Mouse (Mus musculus) left cerebral cortex, postnatal 10 days (tissue): ENCODE results near the gene Ciita. TPM values are rescaled to one million over a fixed set of nuclear protein-coding genes. Genes with fewer than 3 reads are reported as not detected.

Experiments used
- DNase-seq, 2 experiments: peaks; one replicate each; pipeline ENCODE4 v3.0.0; 2021 to 2022; ENCODE audit warnings: low spot score in 2 of 2, mixed read lengths in 1 of 2; ENCODE audit errors: extremely low spot score in 1 of 2
- intact Hi-C: fragments of 180-260 bp; cut with DNase I; formaldehyde crosslinking; loops from one replicate; pipeline ENCODE4 v1.15.1; 2025
- total RNA-seq, 2 experiments: library from RNA; stranded (reverse); gene quantifications; 2 replicates each; pipeline ENCODE4 v1.2.3; 2021

The Ciita gene
- total RNA-seq, 2 experiments from 2014 or later, result not detected

DNA sequence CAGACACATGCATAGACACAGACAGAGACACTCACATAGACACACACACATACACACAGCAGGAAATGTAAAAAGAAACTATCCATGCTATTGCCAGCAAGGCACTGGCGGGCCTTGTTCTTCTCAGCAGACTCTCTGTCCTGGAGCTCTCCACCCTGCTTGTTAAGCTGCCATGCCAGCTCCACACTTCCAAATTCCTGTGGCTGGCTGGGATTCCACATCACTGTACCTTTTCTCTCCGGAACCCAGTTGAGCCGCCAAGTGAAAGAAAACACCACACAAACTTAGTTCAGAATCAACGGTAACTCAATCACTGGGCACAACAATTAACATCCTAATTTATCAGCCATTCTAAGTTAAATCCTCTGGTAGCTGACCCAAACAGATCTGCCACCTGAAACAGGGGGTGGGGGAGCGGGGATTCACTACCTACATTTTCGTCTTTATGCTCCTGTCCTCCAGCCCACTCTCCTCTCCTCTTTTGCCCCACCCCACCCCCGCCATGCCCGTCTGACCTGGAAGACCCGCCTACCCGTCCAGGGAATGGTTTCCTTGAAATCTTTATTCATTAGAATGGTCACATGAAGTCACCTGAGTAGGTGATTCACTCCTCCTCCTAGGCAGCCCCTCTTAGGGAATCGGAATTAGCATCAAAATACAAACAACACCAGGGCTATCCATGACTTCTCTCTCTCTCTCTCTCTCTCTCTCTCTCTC, 12.3 kb upstream of the Ciita start:
- intact Hi-C loops, result no loop called here

DNA sequence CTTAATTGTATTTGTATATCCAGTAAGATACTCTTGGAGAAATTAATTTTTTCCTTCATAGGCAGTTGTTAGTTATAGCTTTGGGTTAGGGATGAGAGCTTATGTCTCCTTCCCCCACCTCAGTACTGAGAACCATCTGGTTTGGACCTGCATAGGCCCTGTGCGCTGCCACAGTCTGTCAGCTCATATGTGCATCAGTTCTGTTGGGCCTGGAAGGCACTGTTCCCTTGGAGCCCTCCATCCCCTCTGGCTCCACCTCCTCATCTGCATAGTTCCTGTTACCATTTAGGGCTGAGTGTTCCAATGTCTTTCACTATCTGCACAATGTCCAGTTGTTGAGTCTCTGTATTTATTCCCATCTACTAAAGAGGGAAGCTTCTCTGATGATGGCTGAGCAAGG, 11.7 kb upstream of the Ciita start:
- intact Hi-C loops, result no loop called here
- DNase-seq, result no peak

More for the DNA sequence above, 12.3 kb upstream of the Ciita start:
- DNase-seq, result no peak

DNA sequence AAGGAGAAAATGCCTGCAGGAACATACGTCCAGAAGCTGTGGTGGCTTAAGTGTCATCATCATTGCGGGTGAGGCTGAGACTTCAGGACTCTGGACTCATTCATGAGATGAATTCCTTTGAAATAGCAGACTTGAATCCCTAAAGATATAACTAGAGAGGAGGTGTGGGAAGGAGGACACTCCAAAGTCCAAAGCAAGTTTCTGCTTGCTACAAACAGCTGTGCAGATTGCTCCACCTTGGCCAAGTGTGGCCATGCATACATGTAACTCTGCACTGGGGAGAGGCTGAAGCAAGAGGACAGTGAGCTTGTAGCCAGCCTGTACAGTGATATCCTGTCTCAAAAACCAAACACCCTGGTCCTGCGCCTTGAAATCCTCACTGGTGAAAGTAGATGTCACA, 7.9 kb upstream of the Ciita start:
- no peak for DNase-seq
- intact Hi-C loops, result no loop called here

DNA sequence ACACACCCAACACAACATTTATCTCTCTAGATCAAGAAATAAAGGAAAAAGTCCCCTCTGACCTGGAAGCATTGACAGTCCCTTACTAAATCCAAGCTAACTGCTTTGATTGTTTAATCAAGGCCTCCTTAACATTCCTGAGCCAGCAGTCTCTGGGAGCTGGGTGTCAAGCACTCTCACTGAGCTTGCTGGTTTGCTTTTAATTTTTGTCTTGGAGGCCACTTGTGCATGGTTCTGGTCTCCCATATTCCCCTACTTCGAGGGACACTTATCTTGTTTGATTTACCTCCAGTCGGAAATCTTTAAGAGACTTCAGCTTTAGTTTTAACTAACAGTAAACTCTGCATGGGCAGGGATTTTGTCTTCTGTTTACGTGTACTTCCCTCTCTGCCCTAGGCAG, 4.9 kb upstream of the Ciita start:
- no peak for DNase-seq
- intact Hi-C loops, result no loop called here

DNA sequence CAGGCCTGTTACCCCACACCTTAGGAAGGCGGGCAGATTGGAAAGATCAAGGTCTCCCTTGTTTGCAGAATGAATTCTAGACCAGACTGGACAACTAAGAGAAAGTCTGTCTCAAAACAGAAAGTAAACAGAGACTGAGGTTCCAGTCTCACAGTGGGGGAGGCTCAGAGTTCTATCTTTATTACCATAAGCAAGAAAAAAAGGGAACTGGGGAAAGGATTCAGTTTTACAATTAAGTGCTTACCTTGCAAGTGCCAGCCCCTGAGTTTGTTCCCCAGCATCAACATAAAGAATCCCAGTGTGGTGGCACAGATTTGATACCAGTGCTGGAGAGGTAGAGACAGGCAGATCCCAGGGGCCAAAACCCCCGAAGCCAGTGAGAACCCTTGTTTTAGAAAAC, 3.9 kb upstream of the Ciita start:
- DNase-seq, result no peak
- intact Hi-C loops, result no loop called here

DNA sequence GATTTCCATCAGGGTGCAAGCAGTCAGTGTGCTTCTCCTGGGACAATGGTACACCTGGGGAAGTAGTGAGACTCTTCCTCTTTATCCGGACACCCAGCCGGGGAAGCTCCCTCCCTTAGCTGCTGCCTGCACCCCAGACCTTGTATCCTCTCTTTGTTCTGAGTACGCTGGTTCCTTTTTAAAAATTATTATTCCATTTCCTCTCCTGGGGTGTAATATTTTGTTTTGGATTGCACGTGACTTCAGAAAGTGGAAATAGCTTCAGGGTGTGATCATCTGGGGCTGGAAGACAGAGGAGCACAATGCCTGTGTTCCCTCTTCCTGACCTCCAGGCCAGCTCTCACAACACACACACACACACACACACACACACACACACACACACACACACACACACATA, 2.5 kb downstream of the Ciita start:
- intact Hi-C loops, result no loop called here
- DNase-seq, result no peak

DNA sequence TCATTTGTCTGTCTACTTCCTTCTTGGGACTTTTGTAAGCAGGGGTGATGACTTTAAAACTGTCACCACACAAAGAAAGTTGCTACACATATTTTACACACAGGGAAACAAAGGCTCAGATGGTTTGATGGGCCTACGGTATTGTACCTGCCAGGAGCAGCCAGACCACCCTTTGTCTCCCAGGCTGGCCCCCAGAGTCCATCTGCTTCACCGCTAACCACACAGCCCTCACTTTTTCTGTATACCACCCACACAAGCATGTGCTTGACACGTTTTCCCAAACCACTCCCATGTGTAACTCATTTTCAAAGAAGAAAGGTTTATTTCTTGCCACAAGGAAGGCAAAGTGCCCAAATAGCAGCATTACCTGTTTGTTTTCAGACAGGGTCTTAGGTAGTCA, 7.1 kb downstream of the Ciita start:
- DNase-seq, result no peak
- intact Hi-C loops, result no loop called here

DNA sequence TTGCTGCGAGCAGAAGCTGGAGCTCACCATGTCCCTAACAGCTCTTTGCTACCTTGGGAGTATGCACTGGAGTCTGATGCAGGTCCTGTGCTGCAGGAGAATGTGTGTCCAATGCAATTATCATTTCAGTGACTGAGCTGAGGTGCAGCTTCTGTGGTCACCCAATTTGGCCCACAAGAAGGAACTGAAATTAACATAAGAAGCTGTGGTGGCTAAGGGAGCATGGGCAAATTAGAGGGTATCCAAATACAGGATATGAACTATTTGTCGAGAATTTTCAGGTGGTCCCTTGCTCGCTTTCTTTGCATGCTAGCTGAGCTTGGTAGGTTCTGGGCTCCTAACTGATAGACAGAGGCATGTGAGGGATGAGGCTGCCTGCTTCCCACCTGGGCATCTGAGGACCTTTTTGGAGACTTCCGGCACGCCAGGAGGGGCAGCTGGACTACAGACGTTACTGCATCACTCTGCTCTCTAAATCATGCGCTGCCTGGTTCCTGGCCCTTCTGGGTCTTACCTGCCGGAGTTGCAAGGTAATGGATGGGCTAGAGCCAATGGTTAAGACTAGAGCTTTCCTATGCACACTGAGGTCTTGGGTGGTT, 8.1 kb downstream of the Ciita start:
- no peak for DNase-seq
- intact Hi-C loops, result no loop called here

DNA sequence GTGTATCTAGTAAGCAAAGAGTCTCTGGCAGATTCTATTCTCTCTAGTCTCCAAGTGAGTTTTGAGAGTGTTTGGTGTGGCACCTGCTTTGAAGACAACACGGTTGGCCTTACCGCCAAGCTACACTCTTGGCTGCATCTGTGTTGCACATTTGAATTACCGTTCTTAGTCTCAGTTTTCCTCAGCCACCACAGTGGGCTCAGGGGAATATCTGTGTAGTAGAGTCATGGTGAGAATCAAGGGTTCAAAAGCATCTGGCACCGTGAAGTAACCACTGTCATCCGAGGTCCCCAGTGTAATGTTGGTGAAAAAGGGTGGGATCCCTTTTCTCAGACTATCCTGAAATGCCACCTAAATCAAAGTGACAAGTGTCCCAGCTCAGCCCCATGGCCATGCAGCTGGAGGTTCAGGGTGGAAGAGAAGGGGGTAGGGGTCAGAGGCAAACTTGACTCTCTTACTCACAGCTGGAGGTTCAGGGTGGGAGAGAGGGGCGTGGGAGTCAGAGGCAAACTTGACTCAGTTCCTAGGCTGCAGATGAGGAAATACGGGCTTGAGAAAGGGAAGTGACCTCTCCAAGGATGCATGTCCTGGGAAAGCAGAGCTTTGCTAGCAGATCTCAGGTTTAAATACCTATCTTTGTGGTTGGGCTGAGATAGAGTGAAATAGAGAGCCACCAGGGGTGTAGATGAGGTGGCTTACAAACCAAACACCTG, 9.1 kb downstream of the Ciita start:
- no peak for DNase-seq
- intact Hi-C loops, result no loop called here

DNA sequence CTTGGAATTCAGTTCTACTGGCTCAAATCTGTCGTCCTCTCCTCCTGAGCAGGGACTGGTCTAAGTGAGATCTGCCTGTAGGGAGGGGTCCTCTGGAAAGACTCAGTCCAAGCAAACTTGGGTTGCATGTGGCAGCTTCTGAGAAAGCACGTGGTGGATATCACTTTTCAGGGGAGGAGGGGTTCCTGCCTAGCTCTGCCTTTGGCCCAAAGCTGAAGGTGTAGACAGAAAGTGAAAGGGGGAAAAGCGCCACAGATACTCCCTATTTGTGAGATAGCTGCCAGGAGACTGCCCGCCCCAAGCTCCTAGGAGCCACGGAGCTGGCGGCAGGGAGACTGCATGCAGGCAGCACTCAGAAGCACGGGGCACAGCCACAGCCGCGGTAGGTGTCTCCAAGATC, 9.6 kb downstream of the Ciita start:
- DNase-seq, result no peak
- intact Hi-C loops, result no loop called here

DNA sequence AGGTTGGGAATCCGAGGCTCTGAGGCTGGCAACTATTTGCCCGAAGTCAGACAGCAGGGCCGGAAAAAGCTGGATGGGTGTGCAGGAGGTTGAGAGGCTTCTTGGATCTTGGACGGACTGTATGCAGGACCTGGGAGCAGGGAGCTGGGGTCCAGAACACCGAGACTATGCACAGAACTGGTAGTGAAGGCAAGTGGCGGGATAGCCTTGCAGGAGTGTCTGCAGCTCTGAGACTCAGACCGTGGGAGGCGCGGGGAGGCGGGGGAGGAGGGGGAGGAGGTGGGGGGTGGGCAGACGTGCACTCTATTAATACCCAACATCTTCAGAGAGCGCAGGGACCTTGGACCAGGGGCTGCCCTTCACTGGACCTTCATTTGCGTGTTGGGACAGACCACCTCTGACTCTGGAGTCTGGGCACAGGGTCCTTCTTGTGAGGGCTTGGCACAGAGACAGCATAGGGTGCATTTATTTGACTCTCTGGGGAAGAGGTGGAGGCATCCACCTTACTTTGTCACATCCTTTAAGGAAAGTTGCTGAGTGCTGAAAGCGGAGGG, 10.1 kb downstream of the Ciita start:
- intact Hi-C loops, result no loop called here

DNA sequence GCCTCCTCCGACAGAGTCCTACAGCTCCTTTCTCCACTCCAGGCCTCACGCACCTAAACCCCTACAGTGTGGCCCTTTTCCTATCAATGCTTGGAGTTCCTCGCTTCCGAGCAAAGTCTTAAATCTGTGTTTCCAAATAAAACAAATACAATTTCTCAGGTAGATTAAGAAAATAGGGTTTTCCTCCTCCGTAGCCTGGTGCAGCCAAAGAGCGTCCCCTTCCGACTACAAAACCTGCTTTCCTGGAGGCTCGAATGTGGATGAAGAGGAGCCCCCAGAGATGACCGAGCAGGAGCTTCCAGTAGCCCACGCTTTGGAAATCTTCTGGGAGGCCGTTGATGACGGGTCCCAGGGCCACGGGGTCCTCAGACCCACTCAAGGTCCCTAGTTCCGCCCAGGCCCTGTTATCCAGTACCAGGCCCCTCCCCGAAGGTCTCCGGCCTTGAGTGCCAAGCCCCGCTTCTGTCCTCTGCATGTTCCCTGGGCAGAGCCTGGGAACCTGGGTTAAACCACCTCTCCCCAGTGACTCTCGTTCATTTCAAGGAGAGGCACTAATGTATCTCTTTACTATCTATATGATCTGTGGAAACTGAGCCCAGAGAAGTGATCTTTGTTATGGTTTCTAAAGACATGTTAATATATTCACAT, 10.8 kb downstream of the Ciita start:
- intact Hi-C loops, result no loop called here
- DNase-seq, result no peak

More for the DNA sequence above, 10.1 kb downstream of the Ciita start:
- DNase-seq, result no peak

DNA sequence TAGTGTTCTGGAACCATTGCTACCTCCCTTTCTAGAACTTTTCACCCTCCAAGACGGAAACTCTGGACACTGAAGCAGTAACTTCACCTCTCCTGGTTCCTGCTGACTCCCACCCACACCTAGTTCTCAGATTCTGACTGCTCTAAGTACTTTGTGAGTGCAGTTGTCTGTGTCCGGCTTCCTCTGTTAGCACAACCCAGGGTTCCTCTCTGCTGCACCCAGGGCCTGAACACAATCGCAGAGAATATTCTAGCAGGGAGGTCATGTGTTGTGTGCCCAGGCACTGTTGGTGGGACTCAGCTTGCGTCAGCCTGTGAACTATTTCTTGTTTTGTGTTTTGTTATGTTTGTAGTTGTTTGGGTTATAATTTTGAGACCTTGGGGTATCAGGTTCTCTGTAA, 11.9 kb downstream of the Ciita start:
- intact Hi-C loops, result no loop called here
- no peak for DNase-seq

DNA sequence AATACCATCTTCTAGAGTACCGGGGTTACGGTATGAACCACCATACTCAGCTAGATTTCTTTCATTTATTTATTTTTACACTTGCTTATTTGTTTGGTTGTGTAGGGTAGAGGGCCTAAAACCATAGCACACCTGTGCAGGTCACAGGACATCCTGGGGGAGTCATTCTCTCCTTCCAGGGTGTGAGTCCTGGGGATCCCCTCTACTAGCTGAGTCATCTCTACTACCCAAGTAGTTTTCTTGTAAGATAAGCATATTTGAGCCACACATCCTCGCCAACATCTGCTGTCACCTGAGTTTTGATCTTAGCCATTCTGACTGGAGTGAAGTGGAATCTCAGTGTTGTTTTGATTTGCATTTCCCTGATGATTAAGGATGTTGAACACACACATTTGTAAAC, 12.7 kb downstream of the Ciita start:
- intact Hi-C loops, result no loop called here
- DNase-seq, result no peak

DNA sequence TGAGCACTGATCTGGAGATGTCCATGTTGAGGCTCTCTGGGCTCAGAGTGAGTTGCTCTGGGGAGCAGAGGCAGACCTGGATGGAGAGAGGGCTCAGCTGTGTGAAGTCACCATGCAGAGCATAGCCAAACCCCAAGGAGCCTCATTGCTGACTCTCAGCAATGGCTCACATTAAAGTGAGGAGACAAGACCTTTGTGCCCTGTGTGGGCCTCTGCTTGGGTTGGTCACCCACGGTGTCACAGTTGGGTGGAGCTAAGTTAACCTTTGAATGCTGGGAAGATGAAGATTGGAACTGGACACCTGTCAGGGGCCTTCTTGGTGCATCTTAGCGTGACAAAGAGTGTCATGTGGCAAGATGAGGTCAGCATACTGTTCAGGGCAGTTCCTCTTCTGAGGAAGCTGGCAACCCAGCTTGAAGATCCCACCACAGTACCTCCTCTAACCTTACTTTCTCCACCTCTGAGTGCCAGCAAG, 16.0 kb downstream of the Ciita start:
- intact Hi-C loops, result no loop called here
- no peak for DNase-seq

DNA sequence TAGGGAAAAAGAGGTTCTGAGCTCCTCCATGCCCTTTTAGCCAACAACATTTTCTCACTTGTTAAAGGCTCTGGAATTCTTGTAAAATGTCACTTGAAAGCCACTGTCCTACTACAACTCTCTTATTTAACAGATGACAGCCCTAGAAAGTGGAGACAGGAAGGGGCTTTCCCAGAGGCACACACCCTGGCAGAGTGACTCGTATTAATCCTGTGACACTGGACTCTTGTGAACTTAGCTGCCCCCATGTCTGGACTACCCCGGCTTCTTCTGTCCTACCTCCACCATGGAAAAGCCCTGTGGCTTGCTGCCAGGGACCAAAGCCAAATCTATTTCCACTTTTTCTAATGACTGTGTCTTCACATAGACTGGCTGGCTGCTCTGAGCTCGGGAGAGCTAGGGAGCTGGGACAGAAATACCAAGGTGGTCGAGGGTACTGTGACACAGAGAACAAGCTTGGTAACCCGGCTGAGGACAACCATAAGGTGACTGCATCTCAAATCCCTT, 18.3 kb downstream of the Ciita start:
- intact Hi-C loops, result no loop called here
- DNase-seq, result no peak

DNA sequence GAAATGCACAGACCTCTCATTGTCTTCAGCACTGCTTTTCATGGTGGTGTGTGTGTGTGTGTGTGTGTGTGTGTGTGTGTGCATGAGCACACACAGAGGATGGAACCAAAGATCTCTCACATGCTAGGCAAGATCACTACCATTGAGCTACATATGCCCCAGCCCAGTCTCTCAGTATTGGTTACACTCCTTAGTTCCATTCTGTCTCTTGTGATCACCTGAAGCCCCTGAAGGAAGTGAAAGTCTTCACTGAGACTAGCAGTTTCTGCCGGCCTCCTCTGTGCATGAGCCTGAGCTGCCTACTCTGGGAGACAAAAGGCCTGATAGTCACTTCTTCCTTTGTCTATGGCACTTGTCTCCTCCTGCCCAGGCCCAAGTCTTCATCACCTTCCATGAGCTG, 19.3 kb downstream of the Ciita start:
- no peak for DNase-seq
- intact Hi-C loops, result no loop called here

DNA sequence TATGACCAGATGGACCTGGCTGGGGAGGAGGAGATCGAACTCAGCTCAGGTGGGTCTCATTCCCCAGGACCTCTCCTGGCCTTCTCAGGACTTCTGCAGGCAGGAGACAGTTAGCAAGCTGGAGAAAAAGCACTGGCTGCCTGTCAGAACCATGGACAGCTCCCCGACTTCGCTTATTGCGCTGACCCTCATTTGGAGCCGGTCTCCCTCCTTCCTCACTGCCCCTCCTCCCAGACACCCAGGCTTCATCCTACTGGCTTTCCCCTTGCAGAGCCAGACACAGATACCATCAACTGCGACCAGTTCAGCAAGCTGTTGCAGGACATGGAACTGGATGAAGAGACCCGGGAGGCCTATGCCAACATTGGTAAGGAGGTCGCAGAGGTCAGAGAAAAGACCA, 22.0 kb downstream of the Ciita start:
- no peak for DNase-seq
- intact Hi-C loops, result no loop called here

DNA sequence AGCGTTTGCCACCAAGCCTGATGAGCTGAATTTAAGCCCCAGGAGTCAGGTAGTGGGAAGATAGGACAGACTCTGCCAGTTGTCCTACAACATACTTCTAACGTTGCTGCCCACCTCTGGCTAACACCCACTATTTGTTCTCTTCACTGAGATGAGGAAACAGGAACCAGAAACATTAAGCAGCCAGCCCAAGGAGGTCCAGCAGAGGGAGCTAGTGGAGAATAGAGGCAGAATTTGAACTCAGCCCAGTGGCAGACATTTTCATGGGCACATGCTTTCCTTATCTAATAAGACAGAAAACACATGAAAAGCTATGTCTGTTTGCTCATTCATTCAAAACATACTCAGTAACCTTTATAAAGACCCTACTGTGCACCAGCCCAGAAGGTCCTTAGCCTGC, 23.2 kb downstream of the Ciita start:
- DNase-seq, result no peak
- intact Hi-C loops, result no loop called here
